Mouse (Mus musculus): ENCODE measurements around the gene Ganab. TPM values are rescaled to one million over a fixed set of nuclear protein-coding genes. Genes with fewer than 3 reads are reported as not detected.

Ganab gene
- total RNA-seq, 2 experiments from 2014 or later, result 31.9 to 83.0 TPM

DNA sequence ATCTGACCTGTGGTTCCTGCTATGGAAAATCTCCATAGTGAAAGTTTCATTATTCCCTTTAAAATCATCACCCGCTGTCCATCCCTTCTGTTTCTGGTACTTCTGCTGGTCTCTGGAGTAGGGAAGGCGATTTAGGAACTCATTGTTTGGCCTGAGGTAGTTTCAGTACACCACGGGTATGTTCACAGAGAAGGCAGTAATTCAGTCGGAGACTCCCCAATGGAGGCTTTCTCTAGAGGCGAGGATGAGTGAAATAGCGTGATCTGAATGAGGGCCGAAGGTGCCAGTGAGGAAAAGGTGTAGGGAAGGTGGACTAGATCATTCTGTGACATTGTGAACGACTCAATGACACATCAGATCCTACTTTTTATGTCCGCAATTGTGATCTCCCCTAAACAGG is 56.3 kb downstream of the Ganab start:
- ATAC-seq (replicated peaks; ENCODE audit: low FRiP score, poor library complexity, severe bottlenecking), result no peak

DNA sequence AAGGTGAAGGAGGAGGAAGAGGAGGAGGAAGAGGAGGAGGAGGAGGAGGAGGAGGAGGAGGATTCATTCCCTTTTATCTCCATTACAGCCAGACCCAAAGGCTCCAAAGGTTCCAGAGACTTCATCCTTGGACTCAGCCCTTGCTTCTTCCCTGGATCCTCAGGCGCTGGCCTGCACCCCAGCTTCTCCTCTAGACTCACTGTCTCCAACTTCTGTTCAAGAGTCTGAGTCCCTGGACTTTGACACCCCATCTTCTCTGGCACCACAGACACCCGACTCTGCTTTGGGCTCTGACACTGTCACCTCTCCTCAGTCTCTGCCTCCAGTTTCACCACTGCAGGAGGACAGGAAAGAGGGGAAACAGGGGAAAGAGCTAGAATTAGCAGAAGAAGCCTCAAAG is 64.4 kb downstream of the Ganab start:
- ATAC-seq (replicated peaks; ENCODE audit: low FRiP score, poor library complexity, severe bottlenecking), result no peak

DNA sequence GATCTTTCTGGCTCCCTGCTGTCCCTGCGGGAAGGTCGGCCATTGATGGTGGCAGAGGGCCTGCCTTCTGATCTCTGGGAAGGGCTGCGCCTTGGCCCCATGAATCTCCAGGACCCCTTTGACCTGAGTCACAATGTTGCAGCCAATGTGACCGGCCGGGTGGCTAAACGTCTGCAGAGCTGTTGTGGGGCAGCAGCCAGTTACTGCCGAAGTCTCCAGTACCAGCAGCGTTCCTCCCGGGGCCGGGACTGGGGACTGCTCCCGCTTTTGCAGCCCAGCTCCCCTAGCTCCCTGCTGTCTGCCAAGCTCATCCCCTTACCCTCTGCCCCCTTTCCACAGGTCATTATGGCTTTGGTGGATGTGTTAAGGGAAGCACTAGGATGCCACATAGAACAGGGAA is 67.2 kb downstream of the Ganab start:
- no peak for ATAC-seq (replicated peaks; ENCODE audit: low FRiP score, poor library complexity, severe bottlenecking)

DNA sequence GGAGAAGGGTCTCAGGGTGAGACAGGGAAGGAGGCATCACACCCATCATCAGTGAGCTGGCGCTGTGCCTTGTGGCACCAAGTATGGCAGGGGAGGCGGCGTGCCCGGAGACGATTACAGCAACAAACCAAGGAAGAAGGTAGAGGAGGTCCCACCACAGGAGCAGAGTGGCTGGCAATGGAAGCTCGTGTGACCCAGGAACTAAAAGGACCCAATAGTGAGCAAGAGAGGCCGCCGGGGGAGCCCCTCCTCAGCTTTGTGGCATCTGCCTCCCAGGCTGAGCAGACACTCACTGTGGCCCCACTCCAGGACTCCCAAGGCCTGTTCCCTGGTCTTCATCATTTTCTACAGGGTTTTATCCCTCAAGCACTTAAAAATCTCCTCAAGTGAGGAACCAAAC is 67.9 kb downstream of the Ganab start:
- no peak for ATAC-seq (replicated peaks; ENCODE audit: low FRiP score, poor library complexity, severe bottlenecking)

DNA sequence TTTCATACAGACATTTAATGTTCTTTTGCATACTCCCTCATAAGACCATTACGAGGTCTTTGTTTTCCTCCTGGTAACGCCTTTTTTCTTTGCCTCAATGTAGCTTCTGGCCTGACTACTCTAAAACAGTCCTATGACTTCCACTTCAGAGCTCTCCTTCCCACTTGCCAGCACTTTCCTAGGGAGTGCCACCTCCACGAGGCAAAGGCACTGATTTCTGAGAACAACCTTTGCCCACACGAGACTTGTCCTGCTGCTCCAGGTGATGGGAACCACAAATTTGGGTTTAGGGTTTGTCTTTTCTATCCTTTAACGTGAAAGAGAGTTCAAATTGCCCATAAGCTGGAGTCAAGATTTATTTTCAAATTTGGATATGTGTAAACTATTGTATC is 68.3 kb downstream of the Ganab start:
- no peak for ATAC-seq (replicated peaks; ENCODE audit: low FRiP score, poor library complexity, severe bottlenecking)

Other genes starting within 250 kb of the Ganab start
Only the 30 nearest of the 33 such genes appear.
- 198 and 206 TPM in 2 replicates for gene Slc3a2, start 174.7 kb upstream of the Ganab start, total RNA-seq (2015; ENCODE audit: low replicate concordance)
- 242 and 266 TPM in 2 replicates for gene Slc3a2, start 174.7 kb upstream of the Ganab start, total RNA-seq (2017; ENCODE audit: low replicate concordance)
- 22.0 and 28.9 TPM in 2 replicates for gene Wdr74, start 162.2 kb upstream of the Ganab start, total RNA-seq (2015; ENCODE audit: low replicate concordance)
- 10.7 and 15.0 TPM in 2 replicates for gene Wdr74, start 162.2 kb upstream of the Ganab start, total RNA-seq (2017; ENCODE audit: low replicate concordance)
- not detected in 2 replicates for gene 1700092M07Rik, start 157.4 kb upstream of the Ganab start, total RNA-seq (2015; ENCODE audit: low replicate concordance)
- gene 1700092M07Rik, start 157.4 kb upstream of the Ganab start, total RNA-seq (2017; ENCODE audit: low replicate concordance), result not detected in 2 replicates
- 67.0 and 97.7 TPM in 2 replicates for gene Stx5a, start 156.7 kb upstream of the Ganab start, total RNA-seq (2015; ENCODE audit: low replicate concordance)
- 119 and 128 TPM in 2 replicates for gene Stx5a, start 156.7 kb upstream of the Ganab start, total RNA-seq (2017; ENCODE audit: low replicate concordance)
- gene Nxf1, start 141.0 kb upstream of the Ganab start, total RNA-seq (2015; ENCODE audit: low replicate concordance), result 462 and 487 TPM in 2 replicates
- gene Nxf1, start 141.0 kb upstream of the Ganab start, total RNA-seq (2017; ENCODE audit: low replicate concordance), result 79.9 and 80.3 TPM in 2 replicates
- 25.9 and 40.7 TPM in 2 replicates for gene Tmem223, start 127.1 kb upstream of the Ganab start, total RNA-seq (2015; ENCODE audit: low replicate concordance)
- 11.0 and 21.9 TPM in 2 replicates for gene Tmem223, start 127.1 kb upstream of the Ganab start, total RNA-seq (2017; ENCODE audit: low replicate concordance)
- gene Tmem179b, start 123.6 kb upstream of the Ganab start, total RNA-seq (2015; ENCODE audit: low replicate concordance), result 80.7 and 134 TPM in 2 replicates
- gene Tmem179b, start 123.6 kb upstream of the Ganab start, total RNA-seq (2017; ENCODE audit: low replicate concordance), result 66.6 and 95.1 TPM in 2 replicates
- gene Taf6l, start 111.7 kb upstream of the Ganab start, total RNA-seq (2015; ENCODE audit: low replicate concordance), result 6.7 and 24.1 TPM in 2 replicates
- 10.5 and 10.9 TPM in 2 replicates for gene Taf6l, start 111.7 kb upstream of the Ganab start, total RNA-seq (2017; ENCODE audit: low replicate concordance)
- 49.0 and 51.2 TPM in 2 replicates for gene Polr2g, start 99.5 kb upstream of the Ganab start, total RNA-seq (2015; ENCODE audit: low replicate concordance)
- gene Polr2g, start 99.5 kb upstream of the Ganab start, total RNA-seq (2017; ENCODE audit: low replicate concordance), result 16.5 and 25.8 TPM in 2 replicates
- not detected in 2 replicates for gene Zbtb3, start 95.5 kb upstream of the Ganab start, total RNA-seq (2015; ENCODE audit: low replicate concordance)
- 1.3 TPM in 1 of 2 replicates, not detected in the other for gene Zbtb3, start 95.5 kb upstream of the Ganab start, total RNA-seq (2017; ENCODE audit: low replicate concordance)
- gene Ttc9c, start 78.7 kb upstream of the Ganab start, total RNA-seq (2015; ENCODE audit: low replicate concordance), result 55.8 and 56.6 TPM in 2 replicates
- gene Ttc9c, start 78.7 kb upstream of the Ganab start, total RNA-seq (2017; ENCODE audit: low replicate concordance), result 59.4 and 73.3 TPM in 2 replicates
- gene Hnrnpul2, start 78.1 kb upstream of the Ganab start, total RNA-seq (2015; ENCODE audit: low replicate concordance), result 54.9 and 64.2 TPM in 2 replicates
- gene Hnrnpul2, start 78.1 kb upstream of the Ganab start, total RNA-seq (2017; ENCODE audit: low replicate concordance), result 154 and 160 TPM in 2 replicates
- gene AC129217.1, start 68.3 kb upstream of the Ganab start, total RNA-seq (2015; ENCODE audit: low replicate concordance), result not detected in 2 replicates
- gene AC129217.1, start 68.3 kb upstream of the Ganab start, total RNA-seq (2017; ENCODE audit: low replicate concordance), result 9.5 and 15.5 TPM in 2 replicates
- 33.9 and 36.0 TPM in 2 replicates for gene Bscl2, start 60.6 kb upstream of the Ganab start, total RNA-seq (2015; ENCODE audit: low replicate concordance)
- gene Bscl2, start 60.6 kb upstream of the Ganab start, total RNA-seq (2017; ENCODE audit: low replicate concordance), result 20.2 and 27.1 TPM in 2 replicates
- not detected in 2 replicates for gene Gng3, start 58.9 kb upstream of the Ganab start, total RNA-seq (2015; ENCODE audit: low replicate concordance)
- not detected in 2 replicates for gene Gng3, start 58.9 kb upstream of the Ganab start, total RNA-seq (2017; ENCODE audit: low replicate concordance)
- 1.7 TPM in 1 of 2 replicates, not detected in the other for gene Lrrn4cl, start 47.3 kb upstream of the Ganab start, total RNA-seq (2015; ENCODE audit: low replicate concordance)
- 0.39 TPM in 1 of 2 replicates, not detected in the other for gene Lrrn4cl, start 47.3 kb upstream of the Ganab start, total RNA-seq (2017; ENCODE audit: low replicate concordance)
- gene Ubxn1, start 26.6 kb upstream of the Ganab start, total RNA-seq (2015; ENCODE audit: low replicate concordance), result 46.1 and 49.9 TPM in 2 replicates
- gene Ubxn1, start 26.6 kb upstream of the Ganab start, total RNA-seq (2017; ENCODE audit: low replicate concordance), result 73.1 and 101 TPM in 2 replicates
- 8.8 and 23.1 TPM in 2 replicates for gene Uqcc3, start 17.1 kb upstream of the Ganab start, total RNA-seq (2015; ENCODE audit: low replicate concordance)
- 7.8 TPM in 1 of 2 replicates, not detected in the other for gene Uqcc3, start 17.1 kb upstream of the Ganab start, total RNA-seq (2017; ENCODE audit: low replicate concordance)
- 36.4 and 44.9 TPM in 2 replicates for gene Lbhd1, start 14.3 kb upstream of the Ganab start, total RNA-seq (2015; ENCODE audit: low replicate concordance)
- gene Lbhd1, start 14.3 kb upstream of the Ganab start, total RNA-seq (2017; ENCODE audit: low replicate concordance), result 6.4 and 9.9 TPM in 2 replicates
- gene Gm49403, start 14.1 kb upstream of the Ganab start, total RNA-seq (2015; ENCODE audit: low replicate concordance), result not detected in 2 replicates
- not detected in 2 replicates for gene Gm49403, start 14.1 kb upstream of the Ganab start, total RNA-seq (2017; ENCODE audit: low replicate concordance)
- gene 1810009A15Rik, start 9.2 kb upstream of the Ganab start, total RNA-seq (2015; ENCODE audit: low replicate concordance), result 11.5 and 13.4 TPM in 2 replicates
- 7.0 and 32.0 TPM in 2 replicates for gene 1810009A15Rik, start 9.2 kb upstream of the Ganab start, total RNA-seq (2017; ENCODE audit: low replicate concordance)
- not detected in 2 replicates for gene Gm49416, start 9.1 kb upstream of the Ganab start, total RNA-seq (2015; ENCODE audit: low replicate concordance)
- not detected in 2 replicates for gene Gm49416, start 9.1 kb upstream of the Ganab start, total RNA-seq (2017; ENCODE audit: low replicate concordance)
- 10.1 and 14.3 TPM in 2 replicates for gene Ints5, start 5.1 kb upstream of the Ganab start, total RNA-seq (2015; ENCODE audit: low replicate concordance)
- 7.1 and 7.6 TPM in 2 replicates for gene Ints5, start 5.1 kb upstream of the Ganab start, total RNA-seq (2017; ENCODE audit: low replicate concordance)
- gene B3gat3, start 22.3 kb downstream of the Ganab start, total RNA-seq (2015; ENCODE audit: low replicate concordance), result 16.2 and 28.1 TPM in 2 replicates
- gene B3gat3, start 22.3 kb downstream of the Ganab start, total RNA-seq (2017; ENCODE audit: low replicate concordance), result 13.8 and 21.3 TPM in 2 replicates
- gene Rom1, start 31.3 kb downstream of the Ganab start, total RNA-seq (2015; ENCODE audit: low replicate concordance), result not detected in 2 replicates
- gene Rom1, start 31.3 kb downstream of the Ganab start, total RNA-seq (2017; ENCODE audit: low replicate concordance), result not detected in 2 replicates
- gene Eml3, start 31.5 kb downstream of the Ganab start, total RNA-seq (2015; ENCODE audit: low replicate concordance), result 6.5 and 9.6 TPM in 2 replicates
- 7.1 and 14.0 TPM in 2 replicates for gene Eml3, start 31.5 kb downstream of the Ganab start, total RNA-seq (2017; ENCODE audit: low replicate concordance)
- 59.9 and 70.3 TPM in 2 replicates for gene Mta2, start 43.8 kb downstream of the Ganab start, total RNA-seq (2015; ENCODE audit: low replicate concordance)
- 84.2 and 125 TPM in 2 replicates for gene Mta2, start 43.8 kb downstream of the Ganab start, total RNA-seq (2017; ENCODE audit: low replicate concordance)
- gene Tut1, start 55.8 kb downstream of the Ganab start, total RNA-seq (2015; ENCODE audit: low replicate concordance), result 0.84 and 3.2 TPM in 2 replicates
- gene Tut1, start 55.8 kb downstream of the Ganab start, total RNA-seq (2017; ENCODE audit: low replicate concordance), result 3.7 and 4.4 TPM in 2 replicates
- 198 and 228 TPM in 2 replicates for gene Eef1g, start 69.0 kb downstream of the Ganab start, total RNA-seq (2015; ENCODE audit: low replicate concordance)
- 92.0 and 153 TPM in 2 replicates for gene Eef1g, start 69.0 kb downstream of the Ganab start, total RNA-seq (2017; ENCODE audit: low replicate concordance)
- gene Ahnak, start 91.2 kb downstream of the Ganab start, total RNA-seq (2015; ENCODE audit: low replicate concordance), result 13.0 and 13.8 TPM in 2 replicates
- gene Ahnak, start 91.2 kb downstream of the Ganab start, total RNA-seq (2017; ENCODE audit: low replicate concordance), result 13.3 and 15.7 TPM in 2 replicates

All from erythroid progenitor cell, adult 5-6 weeks (primary cell).